Mouse (Mus musculus) gastrocnemius, postnatal 25 days (tissue): ENCODE results near the gene Gipc3. TPM values are rescaled to one million over a fixed set of nuclear protein-coding genes. Genes with fewer than 3 reads are reported as not detected.

Experiments used
- DNase-seq: peaks from one replicate; pipeline ENCODE4 v3.0.0; 2022
- total RNA-seq, 2 experiments: library from RNA; stranded (reverse); gene quantifications; 1 replicate in 1 of 2; 2 replicates in 1 of 2; pipeline ENCODE4 v1.2.3; 2021

Gipc3 gene
- total RNA-seq, 2 experiments from 2014 or later = 1.0 to 1.3 TPM

- no peak for DNase-seq
Observed at GRCm38 (mm10) chr10:81346453-81347067, 3.5 kb upstream of the Gipc3 start.

- DNase-seq = no peak
Observed at GRCm38 (mm10) chr10:81345162-81345534, 2.1 kb upstream of the Gipc3 start.

GRCm38 (mm10) chr10:81344421-81345161, 1.5 kb upstream of the Gipc3 start:
- no peak for DNase-seq

- DNase-seq = no peak
Observed at GRCm38 (mm10) chr10:81341333-81341949, 1.6 kb downstream of the Gipc3 start.

GRCm38 (mm10) chr10:81340551-81341332, 2.3 kb downstream of the Gipc3 start:
- DNase-seq = no peak

GRCm38 (mm10) chr10:81336558-81336957, 6.5 kb downstream of the Gipc3 start:
- DNase-seq = no peak

GRCm38 (mm10) chr10:81335393-81336340, 7.4 kb downstream of the Gipc3 start:
- no peak for DNase-seq

- no peak for DNase-seq
Observed at GRCm38 (mm10) chr10:81334324-81334723, 8.7 kb downstream of the Gipc3 start.

- no peak for DNase-seq
Observed at GRCm38 (mm10) chr10:81332277-81332676, 10.8 kb downstream of the Gipc3 start.

GRCm38 (mm10) chr10:81330007-81330406, 13.1 kb downstream of the Gipc3 start:
- peak; percentile 58 for DNase-seq

- DNase-seq = no peak
Observed at GRCm38 (mm10) chr10:81329194-81329975, 13.7 kb downstream of the Gipc3 start.

- peak; percentile 70 for DNase-seq
Observed at GRCm38 (mm10) chr10:81328386-81328785, 14.7 kb downstream of the Gipc3 start, which contains the start of gene Tbxa2r. TSS of gene Tbxa2r (plus strand) at chr10:81328731.

- no peak for DNase-seq
Observed at GRCm38 (mm10) chr10:81327959-81328358, 15.1 kb downstream of the Gipc3 start.

GRCm38 (mm10) chr10:81326858-81327257, 16.2 kb downstream of the Gipc3 start:
- DNase-seq = no peak

GRCm38 (mm10) chr10:81325781-81326180, 17.3 kb downstream of the Gipc3 start:
- no peak for DNase-seq

- DNase-seq = no peak
Observed at GRCm38 (mm10) chr10:81325176-81325575, 17.9 kb downstream of the Gipc3 start.

GRCm38 (mm10) chr10:81323791-81324530, 19.1 kb downstream of the Gipc3 start:
- DNase-seq = no peak

GRCm38 (mm10) chr10:81323141-81323775, 19.8 kb downstream of the Gipc3 start:
- DNase-seq = no peak

- DNase-seq = no peak
Observed at GRCm38 (mm10) chr10:81322444-81322843, 20.6 kb downstream of the Gipc3 start.
